Mouse (Mus musculus): ENCODE data around the gene Dner. TPM values are rescaled to one million over a fixed set of nuclear protein-coding genes. Genes with fewer than 3 reads are reported as not detected.

Gene Dner
- total RNA-seq, 1 experiment: 2.1 TPM

DNA sequence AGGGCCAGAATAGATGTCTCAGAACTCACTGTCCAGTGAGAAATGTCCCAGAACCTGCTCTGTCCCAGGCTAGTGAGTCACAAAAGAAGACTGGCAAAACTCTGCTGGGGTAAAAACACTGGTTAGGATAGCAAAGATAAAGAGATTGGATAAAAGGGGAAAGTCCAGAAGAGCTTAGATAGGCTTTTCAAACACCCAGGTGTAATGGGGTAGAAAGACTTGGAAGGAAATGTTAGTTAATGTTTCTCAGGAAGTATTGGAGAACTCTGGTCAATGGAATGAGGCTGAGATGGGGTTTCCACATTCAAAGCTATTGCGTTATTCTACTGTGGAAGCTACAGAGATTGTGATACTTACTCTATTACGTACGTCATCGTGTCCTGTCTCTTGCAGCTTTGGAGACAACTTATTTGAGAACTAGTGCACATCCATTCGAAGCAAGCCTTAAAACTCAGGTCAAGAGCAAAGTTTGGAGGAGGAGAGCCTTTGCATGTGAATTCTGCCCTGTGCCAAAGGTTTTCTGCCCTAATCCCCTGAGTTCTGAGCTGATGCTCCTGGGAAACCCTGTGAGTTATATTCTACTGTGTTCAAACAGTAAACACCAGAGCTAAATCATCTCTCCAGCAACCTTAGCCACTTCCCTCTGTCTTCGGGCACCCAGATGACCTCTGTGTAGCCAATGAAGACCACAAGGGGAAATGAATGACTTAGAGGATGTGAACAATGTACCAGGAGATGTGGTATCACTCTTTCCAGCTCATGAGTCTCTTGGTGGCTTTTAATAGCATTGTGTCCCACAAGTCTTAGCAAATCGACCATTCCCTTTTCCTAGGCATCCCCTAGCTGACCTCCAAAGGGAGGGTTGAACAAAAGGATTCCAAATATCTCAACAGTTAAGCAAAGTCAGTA is 333.1 kb downstream of the Dner start:
- H3K36me3 ChIP-seq (ENCODE audit: control insufficient read depth, insufficient read depth, low read length, poor library complexity, severe bottlenecking): no peaks in the 10 kb centered on the region
- in situ Hi-C loops (cut with MboI; ENCODE audit: low sequenced_read_pairs in 2 of 2, unreplicated experiment in 2 of 2): no loop called here
- no peak overlapping the region for H3K9ac ChIP-seq (ENCODE audit: insufficient read depth, low read depth, low read length, poor library complexity, severe bottlenecking)
- no peak overlapping the region for H3K4me3 ChIP-seq (ENCODE audit: insufficient read depth in 1 of 2, low read depth in 1 of 2, low read length in 2 of 2, poor library complexity in 1 of 2, severe bottlenecking in 1 of 2)
- no peak for DNase-seq (ENCODE audit: low read depth, low spot score)
- H3K9me3 ChIP-seq (ENCODE audit: control insufficient read depth, insufficient read depth, low read depth, low read length): no peaks in the 10 kb centered on the region
- TF ChIP-seq CHD2 (IDR thresholded peaks at IDR 0.05; ENCODE audit: low read depth, low read length) (no peak), MAFK (IDR thresholded peaks at IDR 0.05; ENCODE audit: insufficient read depth, low read depth, low read length) (no peak), HCFC1 (IDR thresholded peaks at IDR 0.05; ENCODE audit: borderline replicate concordance, insufficient read depth, low read length) (no peak), ZNF384 (IDR thresholded peaks at IDR 0.05; ENCODE audit: low read depth, low read length) (no peak), ZC3H11A (IDR thresholded peaks at IDR 0.05; ENCODE audit: borderline replicate concordance, low read depth, low read length) (no peak)
- H3K4me1 ChIP-seq (ENCODE audit: control insufficient read depth in 2 of 2, insufficient read depth in 2 of 2, low read length in 2 of 2, poor library complexity in 1 of 2): no peaks in the 10 kb centered on the region; a peak in 1 of 4 replicates
- no peak overlapping the region for H3K27ac ChIP-seq (ENCODE audit: insufficient read depth, low read depth, low read length, poor library complexity, severe bottlenecking)

DNA sequence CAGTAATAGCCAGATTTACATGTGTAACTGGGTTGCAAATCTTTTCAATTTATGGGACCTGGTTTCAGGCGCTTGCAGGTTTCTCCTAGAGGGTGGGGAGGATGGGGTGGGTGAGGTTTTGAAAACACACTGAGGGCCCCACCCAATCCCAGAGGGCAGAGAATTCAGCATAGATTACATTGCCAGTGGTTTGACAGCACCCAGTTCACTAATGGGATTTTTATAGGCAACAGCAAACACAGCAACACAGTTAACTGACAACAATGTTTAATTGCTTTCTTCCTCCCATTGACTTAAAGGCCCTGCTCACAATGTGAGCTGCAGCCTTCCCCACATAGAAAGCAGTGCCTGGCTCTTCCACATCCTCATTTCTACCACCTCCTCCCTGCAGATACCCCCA is 333.8 kb downstream of the Dner start:
- Histone ChIP-seq H3K4me1 (ENCODE audit: control insufficient read depth in 2 of 2, insufficient read depth in 2 of 2, low read length in 2 of 2, poor library complexity in 1 of 2) (no peaks in the 10 kb centered on the region; a peak in 1 of 4 replicates), H3K36me3 (ENCODE audit: control insufficient read depth, insufficient read depth, low read length, poor library complexity, severe bottlenecking) (no peaks in the 10 kb centered on the region), H3K27ac (ENCODE audit: insufficient read depth, low read depth, low read length, poor library complexity, severe bottlenecking) (no peak overlapping the region), H3K4me3 (ENCODE audit: insufficient read depth in 1 of 2, low read depth in 1 of 2, low read length in 2 of 2, poor library complexity in 1 of 2, severe bottlenecking in 1 of 2) (no peak overlapping the region), H3K9ac (ENCODE audit: insufficient read depth, low read depth, low read length, poor library complexity, severe bottlenecking) (no peak overlapping the region), H3K9me3 (ENCODE audit: control insufficient read depth, insufficient read depth, low read depth, low read length) (no peaks in the 10 kb centered on the region)
- TF ChIP-seq ZNF384 (IDR thresholded peaks at IDR 0.05; ENCODE audit: low read depth, low read length): no peak
- no peak for TF ChIP-seq CHD2 (IDR thresholded peaks at IDR 0.05; ENCODE audit: low read depth, low read length)
- TF ChIP-seq ZC3H11A (IDR thresholded peaks at IDR 0.05; ENCODE audit: borderline replicate concordance, low read depth, low read length): no peak
- no peak for DNase-seq (ENCODE audit: low read depth, low spot score)
- in situ Hi-C loops (cut with MboI; ENCODE audit: low sequenced_read_pairs in 2 of 2, unreplicated experiment in 2 of 2): no loop called here

DNA sequence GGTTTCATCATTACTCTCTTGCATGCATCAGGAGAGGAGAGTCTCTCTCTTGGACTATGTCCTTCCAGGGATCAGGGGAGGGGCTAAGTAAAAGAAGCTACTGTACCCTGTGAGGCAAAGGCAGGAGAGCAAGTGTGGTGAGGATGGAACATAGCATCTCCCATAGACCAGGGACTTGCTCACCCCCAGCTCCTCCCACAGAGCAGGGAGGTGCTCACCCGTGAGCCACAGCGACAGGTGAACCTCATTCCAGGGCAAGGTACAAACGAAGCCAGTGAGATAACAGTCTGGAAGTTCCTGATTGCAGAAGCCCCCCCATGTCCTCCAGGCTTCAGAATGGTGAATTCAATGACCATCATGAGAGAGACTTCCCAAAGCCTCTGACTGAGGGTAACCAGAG is 334.6 kb downstream of the Dner start:
- H3K27ac ChIP-seq (ENCODE audit: insufficient read depth, low read depth, low read length, poor library complexity, severe bottlenecking): no peak overlapping the region
- H3K9me3 ChIP-seq (ENCODE audit: control insufficient read depth, insufficient read depth, low read depth, low read length): no peaks in the 10 kb centered on the region
- TF ChIP-seq CHD2 (IDR thresholded peaks at IDR 0.05; ENCODE audit: low read depth, low read length) (no peak), MAFK (IDR thresholded peaks at IDR 0.05; ENCODE audit: insufficient read depth, low read depth, low read length) (no peak), ZC3H11A (IDR thresholded peaks at IDR 0.05; ENCODE audit: borderline replicate concordance, low read depth, low read length) (no peak), ZNF384 (IDR thresholded peaks at IDR 0.05; ENCODE audit: low read depth, low read length) (no peak), HCFC1 (IDR thresholded peaks at IDR 0.05; ENCODE audit: borderline replicate concordance, insufficient read depth, low read length) (no peak)
- H3K4me3 ChIP-seq (ENCODE audit: insufficient read depth in 1 of 2, low read depth in 1 of 2, low read length in 2 of 2, poor library complexity in 1 of 2, severe bottlenecking in 1 of 2): no peak overlapping the region
- no peak overlapping the region for H3K9ac ChIP-seq (ENCODE audit: insufficient read depth, low read depth, low read length, poor library complexity, severe bottlenecking)
- in situ Hi-C loops (cut with MboI; ENCODE audit: low sequenced_read_pairs in 2 of 2, unreplicated experiment in 2 of 2): no loop called here
- DNase-seq (ENCODE audit: low read depth, low spot score): no peak
- no peaks in the 10 kb centered on the region for H3K36me3 ChIP-seq (ENCODE audit: control insufficient read depth, insufficient read depth, low read length, poor library complexity, severe bottlenecking)
- H3K4me1 ChIP-seq (ENCODE audit: control insufficient read depth in 2 of 2, insufficient read depth in 2 of 2, low read length in 2 of 2, poor library complexity in 1 of 2): no peaks in the 10 kb centered on the region; a peak in 1 of 4 replicates

DNA sequence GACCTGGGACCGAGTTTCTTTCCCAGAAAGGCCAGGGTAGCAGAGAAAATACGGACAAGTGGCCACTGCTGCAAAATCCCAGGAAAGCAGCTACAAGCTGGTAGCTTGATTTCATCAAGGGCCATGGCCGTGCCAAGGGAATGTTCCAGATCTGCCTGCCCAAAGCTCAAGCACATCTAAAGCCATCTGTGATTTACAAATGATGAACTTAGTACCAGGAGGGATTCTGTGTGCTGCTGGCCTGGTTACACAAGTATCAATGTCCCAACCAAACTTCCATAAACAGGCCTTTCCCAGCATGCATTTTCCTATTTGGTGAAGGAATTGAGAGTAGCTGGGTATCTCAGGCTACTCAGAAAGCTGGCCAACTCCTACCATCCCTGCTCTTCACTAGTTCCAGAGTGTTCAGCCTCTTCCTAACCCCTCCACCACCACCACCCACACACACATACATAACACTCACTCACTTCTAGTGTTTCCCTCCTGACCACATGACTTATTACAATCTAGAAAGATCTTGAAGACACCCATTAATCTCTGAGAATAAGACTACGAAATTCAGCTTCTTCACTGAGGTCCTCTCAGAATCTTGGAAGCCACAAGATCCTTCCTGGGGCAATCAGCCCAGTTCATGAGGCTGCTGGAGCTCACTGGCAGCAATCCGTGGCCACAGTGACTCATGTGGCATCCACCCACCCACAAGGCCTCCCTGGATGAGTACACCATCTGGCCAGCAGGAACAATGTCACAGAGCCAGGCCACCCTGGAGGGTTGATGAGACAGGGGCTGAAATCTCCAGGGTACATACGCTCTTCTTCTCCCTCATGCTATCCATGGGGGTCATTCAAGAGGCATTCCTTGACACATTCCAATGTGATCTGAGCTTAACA is 336.2 kb downstream of the Dner start:
- Histone ChIP-seq H3K9me3 (ENCODE audit: control insufficient read depth, insufficient read depth, low read depth, low read length) (no peaks in the 10 kb centered on the region), H3K4me1 (ENCODE audit: control insufficient read depth in 2 of 2, insufficient read depth in 2 of 2, low read length in 2 of 2, poor library complexity in 1 of 2) (no peaks in the 10 kb centered on the region; a peak in 1 of 4 replicates), H3K9ac (ENCODE audit: insufficient read depth, low read depth, low read length, poor library complexity, severe bottlenecking) (no peak overlapping the region), H3K36me3 (ENCODE audit: control insufficient read depth, insufficient read depth, low read length, poor library complexity, severe bottlenecking) (no peaks in the 10 kb centered on the region), H3K27ac (ENCODE audit: insufficient read depth, low read depth, low read length, poor library complexity, severe bottlenecking) (no peak overlapping the region), H3K4me3 (ENCODE audit: insufficient read depth in 1 of 2, low read depth in 1 of 2, low read length in 2 of 2, poor library complexity in 1 of 2, severe bottlenecking in 1 of 2) (no peak overlapping the region)
- in situ Hi-C loops (cut with MboI; ENCODE audit: low sequenced_read_pairs in 2 of 2, unreplicated experiment in 2 of 2): no loop called here
- no peak for TF ChIP-seq ZC3H11A (IDR thresholded peaks at IDR 0.05; ENCODE audit: borderline replicate concordance, low read depth, low read length)
- no peak for TF ChIP-seq MAFK (IDR thresholded peaks at IDR 0.05; ENCODE audit: insufficient read depth, low read depth, low read length)
- TF ChIP-seq HCFC1 (IDR thresholded peaks at IDR 0.05; ENCODE audit: borderline replicate concordance, insufficient read depth, low read length): no peak
- DNase-seq (ENCODE audit: low read depth, low spot score): no peak

Measured in ES-E14 (cell line).